Mouse (Mus musculus): ENCODE measurements around the gene Klb. TPM values are rescaled to one million over a fixed set of nuclear protein-coding genes. Genes with fewer than 3 reads are reported as not detected.
"Not testable (repeated sequence)": the region's sequence is repeated elsewhere in the genome, so short reads cannot be mapped to it uniquely, and the experiment has no call there.

Gene Klb
- total RNA-seq (2021), result under 1 TPM in 1 of 2 experiments, not detected in 1; 0.20 TPM
- long read RNA-seq, experiment 1, result 0 reads
- long read RNA-seq, experiment 2, result 0 reads

DNA sequence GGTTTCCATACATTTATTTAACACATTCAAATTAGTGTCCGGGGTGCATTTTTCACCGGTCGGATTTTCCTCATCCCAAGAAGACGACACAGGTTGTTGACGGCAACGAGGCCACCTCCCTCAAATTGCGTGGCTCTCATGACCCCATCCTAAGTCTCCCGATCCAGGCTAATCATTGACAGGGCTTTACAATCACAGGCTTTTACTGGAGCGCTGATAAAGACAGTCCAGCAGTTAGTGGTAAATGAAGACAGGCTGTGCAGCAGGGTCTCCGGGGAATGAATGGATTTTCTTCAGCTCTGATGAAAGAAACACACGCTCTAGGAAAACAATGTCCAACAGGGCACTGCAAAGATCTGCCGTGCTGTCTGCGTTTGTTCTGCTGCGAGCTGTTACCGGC lies at the start of gene Klb:
Klb (plus strand) TSS at position 147 of the 400 bp plus-strand sequence.
- no peak for DNase-seq
- Histone ChIP-seq H3K27ac (no peak within 1 kb of the TSS), H3K4me3 (no peak within 1 kb of the TSS)
- intact Hi-C loops (cut with DNase I), result no loop called here
- TF ChIP-seq CTCF (IDR thresholded peaks at IDR 0.05), result no peak

DNA sequence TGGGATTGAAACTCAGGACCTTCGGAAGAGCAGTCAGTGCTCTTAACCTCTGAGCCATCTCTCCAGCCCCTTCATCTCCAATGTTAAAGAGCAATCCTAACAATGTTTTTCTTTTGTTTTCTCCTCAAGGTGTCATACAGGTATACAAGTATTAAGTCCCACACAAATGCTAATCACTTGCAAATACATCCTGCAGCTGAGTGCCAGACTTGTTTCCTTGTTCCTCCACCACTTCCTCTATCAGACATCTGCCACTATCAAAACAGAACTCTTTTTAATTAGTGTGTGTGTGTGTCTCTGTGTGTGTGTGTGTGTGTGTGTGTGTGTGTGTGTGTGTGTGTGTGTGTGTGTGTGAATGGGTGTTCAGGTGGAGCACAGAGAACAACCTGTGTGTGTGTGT lies 48.5 kb upstream of the Klb start:
- H3K4me3 ChIP-seq; DNase-seq; intact Hi-C loops (cut with DNase I); H3K27ac ChIP-seq: not testable (repeated sequence)

- H3K4me3 ChIP-seq, result no peak overlapping the region
- no peak overlapping the region for H3K27ac ChIP-seq
- no peak for TF ChIP-seq CTCF (IDR thresholded peaks at IDR 0.05)
- no peak for DNase-seq
- intact Hi-C loops (cut with DNase I), result no loop called here
These were observed 48.0 kb upstream of the Klb start for GRCm38 (mm10) chr5:65300121-65300520.

DNA sequence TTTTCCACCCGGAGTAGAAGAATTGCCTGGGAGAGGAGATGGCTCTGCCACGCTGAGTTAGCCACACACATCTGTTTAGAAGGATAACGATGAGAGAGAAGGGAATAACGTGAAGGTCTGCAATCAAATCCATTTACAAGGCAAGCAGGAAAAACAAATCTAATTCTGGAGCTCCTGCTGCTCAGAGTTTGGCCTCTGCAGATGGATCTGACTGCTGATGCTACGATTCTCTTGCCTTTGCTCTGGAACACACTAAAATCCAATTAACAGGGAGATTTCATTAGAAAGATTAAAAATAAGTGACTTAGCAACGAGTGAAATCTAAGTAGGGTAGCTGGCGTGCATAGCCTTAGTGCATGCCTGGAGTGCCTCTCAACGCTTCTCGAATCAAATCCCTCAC lies 42.6 kb upstream of the Klb start:
- no peak for DNase-seq
- H3K27ac ChIP-seq, result no peak overlapping the region
- H3K4me3 ChIP-seq, result no peak overlapping the region
- intact Hi-C loops (cut with DNase I), result no loop called here
- no peak for TF ChIP-seq CTCF (IDR thresholded peaks at IDR 0.05)

DNA sequence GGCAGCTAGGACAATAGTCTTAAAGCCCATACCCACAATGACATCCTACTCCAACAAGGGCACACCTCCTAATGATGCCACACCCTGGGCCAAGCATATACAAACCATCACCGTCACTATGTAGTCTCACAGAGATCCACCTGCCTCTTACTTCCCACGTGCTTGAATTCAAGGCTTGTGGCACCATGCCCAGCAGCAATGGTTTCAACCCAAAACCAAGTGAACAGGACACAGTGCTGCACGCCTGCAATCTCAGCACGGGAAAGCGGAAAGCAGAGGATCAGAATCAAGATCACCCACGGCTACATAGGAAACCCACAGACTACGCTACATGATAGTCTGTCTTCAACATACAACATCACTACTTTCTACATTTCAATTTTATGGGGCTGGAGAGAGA lies 39.9 kb upstream of the Klb start:
- no peak overlapping the region for H3K27ac ChIP-seq
- intact Hi-C loops (cut with DNase I), result no loop called here
- H3K4me3 ChIP-seq, result no peak overlapping the region
- DNase-seq, result no peak
- no peak for TF ChIP-seq CTCF (IDR thresholded peaks at IDR 0.05)

- TF ChIP-seq CTCF (IDR thresholded peaks at IDR 0.05), result no peak
- intact Hi-C loops (cut with DNase I), result no loop called here
- no peak for DNase-seq
These were observed 39.2 kb upstream of the Klb start for GRCm38 (mm10) chr5:65308866-65309265.

DNA sequence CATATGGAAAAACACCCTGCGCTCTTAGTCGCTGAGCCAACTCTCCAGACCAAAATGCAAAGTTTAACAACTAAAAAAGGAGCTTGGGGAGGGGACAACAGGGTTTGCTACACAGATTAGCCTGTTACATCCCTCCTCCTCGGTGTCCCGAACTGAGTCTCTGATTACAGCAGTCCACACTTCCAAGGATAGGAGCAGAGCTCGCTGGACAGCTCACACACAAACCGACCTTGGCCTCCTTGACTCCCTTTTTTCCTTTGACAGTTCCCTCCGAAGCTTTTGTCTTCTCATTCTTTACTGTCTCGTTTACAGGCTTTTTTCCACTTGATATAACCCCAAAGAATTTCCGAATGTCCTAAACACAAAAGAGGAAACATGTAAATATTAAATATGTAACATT lies 28.9 kb upstream of the Klb start:
- DNase-seq, result no peak
- Histone ChIP-seq H3K4me3 (no peak overlapping the region), H3K27ac (no peak overlapping the region)
- no peak for TF ChIP-seq CTCF (IDR thresholded peaks at IDR 0.05)
- intact Hi-C loops (cut with DNase I), result no loop called here

More at GRCm38 (mm10) chr5:65308866-65309265, 39.2 kb upstream of the Klb start:
- H3K4me3 ChIP-seq, result no peak overlapping the region
- no peak overlapping the region for H3K27ac ChIP-seq

- peak; percentile 31 for DNase-seq
- no peak for TF ChIP-seq CTCF (IDR thresholded peaks at IDR 0.05)
- intact Hi-C loops (cut with DNase I), result no loop called here
These were observed 25.9 kb upstream of the Klb start for GRCm38 (mm10) chr5:65322165-65322564.

GRCm38 (mm10) chr5:65324271-65324670 lies 23.8 kb upstream of the Klb start:
- H3K4me3 ChIP-seq, result no peak overlapping the region
- no peak for DNase-seq
- TF ChIP-seq CTCF (IDR thresholded peaks at IDR 0.05), result no peak
- H3K27ac ChIP-seq, result no peak overlapping the region
- intact Hi-C loops (cut with DNase I), result no loop called here

More at GRCm38 (mm10) chr5:65322165-65322564, 25.9 kb upstream of the Klb start:
- H3K27ac ChIP-seq, result no peak overlapping the region
- H3K4me3 ChIP-seq, result no peak overlapping the region

- DNase-seq, result no peak
- H3K27ac ChIP-seq, result peak overlapping the region; percentile 20; the same call in 1 of the 2 replicates
- no peak overlapping the region for H3K4me3 ChIP-seq
- intact Hi-C loops (cut with DNase I), result no loop called here
- TF ChIP-seq CTCF (IDR thresholded peaks at IDR 0.05), result no peak
These were observed 23.3 kb upstream of the Klb start for GRCm38 (mm10) chr5:65324758-65325355.

DNA sequence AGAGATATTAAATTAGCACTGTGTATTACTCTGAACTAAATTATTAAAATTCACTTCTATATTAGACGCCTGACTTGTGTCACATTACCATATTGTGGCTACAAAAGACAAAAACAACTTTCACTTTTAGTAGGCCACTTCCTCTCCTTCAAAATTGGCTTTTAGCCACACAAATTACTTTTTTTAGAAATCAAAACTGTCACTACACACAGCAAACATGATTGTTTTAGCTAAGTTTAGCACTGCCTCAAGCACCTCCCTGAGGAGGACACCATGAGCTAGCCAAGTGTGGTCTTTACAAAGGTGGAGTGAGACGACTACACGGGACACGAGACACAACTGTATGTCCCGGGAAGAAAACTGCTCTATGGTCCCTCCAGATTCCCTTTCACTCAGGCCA lies 21.9 kb upstream of the Klb start:
- Histone ChIP-seq H3K4me3 (peak overlapping the region; percentile 62), H3K27ac (peak overlapping the region; percentile 72)
- no peak for TF ChIP-seq CTCF (IDR thresholded peaks at IDR 0.05)
- DNase-seq, result no peak
- intact Hi-C loops (cut with DNase I), result no loop called here

- H3K4me3 ChIP-seq, result no peak overlapping the region
- no peak for DNase-seq
- no peak overlapping the region for H3K27ac ChIP-seq
- intact Hi-C loops (cut with DNase I), result no loop called here
- no peak for TF ChIP-seq CTCF (IDR thresholded peaks at IDR 0.05)
These were observed 18.1 kb upstream of the Klb start for GRCm38 (mm10) chr5:65329971-65330370.

GRCm38 (mm10) chr5:65334788-65335187 lies 13.3 kb upstream of the Klb start:
- H3K4me3 ChIP-seq, result peak overlapping the region; percentile 100
- peak overlapping the region; percentile 87 for H3K27ac ChIP-seq
- no peak for DNase-seq
- intact Hi-C loops (cut with DNase I), result loop anchor here (1.0 kb wide), 1 partner anchor 57 kb away; the partner anchor contains the start of genes Lias and Rpl9
- TF ChIP-seq CTCF (IDR thresholded peaks at IDR 0.05), result no peak
